Mouse (Mus musculus) hindbrain, embryonic 12.5 days (tissue): ENCODE measurements around the gene Gemin8. TPM values are rescaled to one million over a fixed set of nuclear protein-coding genes. Genes with fewer than 3 reads are reported as not detected.

ENCODE experiments used
- ATAC-seq: fragments of 200-750 bp; cut with Nextera tagmentation; 2 replicates; pipeline ENCODE4 v1.8.0; 2017; ENCODE audit warnings: moderate TSS enrichment; ENCODE audit not compliant: low FRiP score
- H3K27ac ChIP-seq: fragments of 300-500 bp; sonication (generic); 2 replicates; pipeline ENCODE4 v1.5.1; 2016; ENCODE audit warnings: mild to moderate bottlenecking
- H3K27me3 ChIP-seq: fragments of 300-500 bp; sonication (generic); 2 replicates; pipeline ENCODE4 v1.6.1; 2016; ENCODE audit warnings: mild to moderate bottlenecking
- H3K36me3 ChIP-seq: fragments of 300-500 bp; sonication (generic); 2 replicates; pipeline ENCODE4 v1.6.1; 2016; ENCODE audit warnings: mild to moderate bottlenecking
- H3K4me1 ChIP-seq: fragments of 300-500 bp; sonication (generic); 2 replicates; pipeline ENCODE4 v1.6.1; 2016
- H3K4me2 ChIP-seq: fragments of 300-500 bp; sonication (generic); replicated peaks from 2 replicates; pipeline ENCODE4 v1.6.1; 2016; ENCODE audit warnings: mild to moderate bottlenecking
- H3K4me3 ChIP-seq: fragments of 300-500 bp; sonication (generic); 2 replicates; pipeline ENCODE4 v1.5.1; 2016; ENCODE audit warnings: mild to moderate bottlenecking
- H3K9ac ChIP-seq: fragments of 300-500 bp; sonication (generic); 2 replicates; pipeline ENCODE4 v1.6.1; 2016; ENCODE audit warnings: mild to moderate bottlenecking, moderate library complexity
- H3K9me3 ChIP-seq: fragments of 300-500 bp; sonication (generic); replicated peaks from 2 replicates; pipeline ENCODE4 v1.6.1; 2016; ENCODE audit warnings: mild to moderate bottlenecking
- WGBS: fragments of 180-500 bp; shearing (Covaris S2); methylation state at CpG from one replicate; pipeline ENCODE4 v1.1.7; 2016; 5-methylcytosine and 5-hydroxymethylcytosine counted together
- polyA plus RNA-seq: library from polyadenylated mRNA; unstranded; fragments of >200 nt; fragmentation: Nextera tagmentation; extraction: Ambion mirVana; gene quantifications from 2 replicates; pipeline ENCODE4 v1.2.1, GENCODE M21; 2016

The Gemin8 gene
- polyA plus RNA-seq: 10.4 and 11.7 TPM in 2 replicates

GRCm38 (mm10) chrX:166169892-166170799 is at the start of gene Gemin8:
Gemin8 (plus strand) TSS chrX:166170454.
- peak; percentile 96 for ATAC-seq
- Histone ChIP-seq H3K9me3 (no peaks in the 10 kb centered on the region), H3K4me1 (peaks cover 8% of the 10 kb centered on the region), H3K4me3 (peak within 1 kb of the TSS; percentile 44), H3K4me2 (peak within 1 kb of the TSS; percentile 51), H3K27ac (peak within 1 kb of the TSS; percentile 79), H3K9ac (peak within 1 kb of the TSS; percentile 47), H3K27me3 (0 out of 2 replicates have a peak, but pooled peaks cover 2% of the 10 kb centered on the region), H3K36me3 (no peaks in the 10 kb centered on the region)
- WGBS: 19% methylated on average over 30 of the region's 31 CpGs

GRCm38 (mm10) chrX:166147158-166147846 is 23.0 kb upstream of the Gemin8 start:
- peak; percentile 52; the same call in 1 of the 2 replicates for ATAC-seq
- 54% methylated on average over 15 of the region's 15 CpGs for WGBS
- H3K27me3 ChIP-seq: no peaks in the 10 kb centered on the region; the same call in 1 of the 2 replicates
- no peak overlapping the region for H3K27ac ChIP-seq
- no peak overlapping the region for H3K9ac ChIP-seq
- H3K9me3 ChIP-seq: no peaks in the 10 kb centered on the region
- H3K4me1 ChIP-seq: no peaks in the 10 kb centered on the region
- no peak overlapping the region for H3K4me2 ChIP-seq
- H3K36me3 ChIP-seq: no peaks in the 10 kb centered on the region
- H3K4me3 ChIP-seq: no peak overlapping the region

GRCm38 (mm10) chrX:166162773-166163172 is 7.5 kb upstream of the Gemin8 start:
- Histone ChIP-seq H3K27me3 (no peaks in the 10 kb centered on the region), H3K4me1 (no peaks in the 10 kb centered on the region), H3K9ac (no peak overlapping the region), H3K27ac (no peak overlapping the region), H3K4me2 (no peak overlapping the region), H3K4me3 (no peak overlapping the region), H3K36me3 (no peaks in the 10 kb centered on the region), H3K9me3 (no peaks in the 10 kb centered on the region)
- no peak for ATAC-seq
- 63% methylated on average over 4 of the region's 4 CpGs for WGBS

DNA sequence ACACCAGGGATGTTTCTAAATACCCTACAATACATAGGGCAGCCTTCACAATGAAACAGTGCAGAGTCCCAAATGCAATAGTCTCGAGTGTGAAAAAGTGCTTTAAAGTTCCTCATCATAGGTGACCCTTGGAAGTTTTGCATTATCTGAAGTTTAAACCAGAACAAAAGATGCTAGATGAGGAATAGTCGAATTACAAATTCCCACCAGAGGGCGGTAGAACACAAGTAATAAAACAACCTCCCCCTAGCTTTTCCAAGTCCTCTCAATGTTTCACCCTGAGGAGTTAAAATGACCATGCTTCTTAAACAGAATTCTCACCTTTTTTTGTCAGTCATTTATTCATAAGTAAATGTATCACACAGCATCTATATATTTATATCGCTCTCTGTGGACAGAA is 2.9 kb upstream of the Gemin8 start:
- Histone ChIP-seq H3K4me3 (no peak overlapping the region), H3K36me3 (no peaks in the 10 kb centered on the region), H3K9ac (no peak overlapping the region), H3K9me3 (no peaks in the 10 kb centered on the region), H3K4me2 (no peak overlapping the region), H3K4me1 (peaks cover 3% of the 10 kb centered on the region; the same call in 1 of the 2 replicates), H3K27me3 (0 out of 2 replicates have a peak, but pooled peaks cover 2% of the 10 kb centered on the region), H3K27ac (no peak overlapping the region)
- ATAC-seq: no peak
- WGBS: 6% methylated on average over 4 of the region's 4 CpGs

DNA sequence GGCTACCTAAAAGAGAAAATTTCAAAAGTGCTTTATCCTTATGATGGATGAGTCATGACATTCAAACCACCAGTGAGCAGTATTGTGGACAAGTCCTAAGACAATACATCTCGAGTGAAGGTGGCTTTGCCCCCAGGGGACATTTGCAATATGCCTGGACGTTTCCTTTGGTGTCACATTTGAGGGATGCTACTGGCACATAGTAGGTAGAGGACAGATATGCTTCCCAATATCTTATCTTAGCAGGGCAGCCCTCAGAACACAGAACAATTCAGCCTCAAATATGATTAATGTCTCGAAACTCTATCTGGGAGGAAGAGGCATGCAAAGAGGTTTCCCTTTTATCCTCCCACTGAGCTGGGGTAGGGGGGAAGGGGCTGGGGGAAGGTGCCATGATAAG is 2.3 kb upstream of the Gemin8 start:
- 61% methylated on average over 3 of the region's 3 CpGs for WGBS
- Histone ChIP-seq H3K36me3 (no peaks in the 10 kb centered on the region), H3K9me3 (no peaks in the 10 kb centered on the region), H3K27me3 (0 out of 2 replicates have a peak, but pooled peaks cover 2% of the 10 kb centered on the region), H3K4me1 (peaks cover 8% of the 10 kb centered on the region), H3K27ac (no peak overlapping the region), H3K4me3 (no peak overlapping the region), H3K9ac (no peak overlapping the region), H3K4me2 (no peak overlapping the region)
- no peak for ATAC-seq

- Histone ChIP-seq H3K27ac (peak overlapping the region; percentile 79), H3K4me2 (peak overlapping the region; percentile 51), H3K9me3 (no peaks in the 10 kb centered on the region), H3K36me3 (no peaks in the 10 kb centered on the region), H3K4me1 (peaks cover 8% of the 10 kb centered on the region), H3K9ac (peak overlapping the region; percentile 47), H3K4me3 (peak overlapping the region; percentile 44), H3K27me3 (0 out of 2 replicates have a peak, but pooled peaks cover 2% of the 10 kb centered on the region)
- WGBS: 30% methylated on average over 9 of the region's 9 CpGs
- no peak; the same call in 1 of the 2 replicates for ATAC-seq
These were observed 815 bp downstream of the Gemin8 start for GRCm38 (mm10) chrX:166170800-166171738.

GRCm38 (mm10) chrX:166172041-166172440 is 1.8 kb downstream of the Gemin8 start:
- Histone ChIP-seq H3K36me3 (no peaks in the 10 kb centered on the region), H3K4me2 (no peak overlapping the region), H3K27ac (no peak overlapping the region)

GRCm38 (mm10) chrX:166172661-166173060 is 2.4 kb downstream of the Gemin8 start:
- Histone ChIP-seq H3K27ac (no peak overlapping the region), H3K9me3 (no peaks in the 10 kb centered on the region), H3K27me3 (0 out of 2 replicates have a peak, but pooled peaks cover 2% of the 10 kb centered on the region), H3K4me1 (peaks cover 8% of the 10 kb centered on the region), H3K36me3 (no peaks in the 10 kb centered on the region), H3K9ac (no peak overlapping the region), H3K4me3 (no peak overlapping the region), H3K4me2 (no peak overlapping the region)
- 73% methylated on average over 3 of the region's 3 CpGs for WGBS
- ATAC-seq: no peak

More at GRCm38 (mm10) chrX:166172041-166172440, 1.8 kb downstream of the Gemin8 start:
- 61% methylated on average over 4 of the region's 4 CpGs for WGBS
- Histone ChIP-seq H3K4me3 (no peak overlapping the region), H3K9me3 (no peaks in the 10 kb centered on the region), H3K9ac (no peak overlapping the region), H3K4me1 (peaks cover 8% of the 10 kb centered on the region), H3K27me3 (0 out of 2 replicates have a peak, but pooled peaks cover 2% of the 10 kb centered on the region)
- ATAC-seq: no peak

GRCm38 (mm10) chrX:166173796-166174195 is 3.5 kb downstream of the Gemin8 start:
- Histone ChIP-seq H3K27me3 (no peaks in the 10 kb centered on the region), H3K9ac (no peak overlapping the region), H3K4me3 (no peak overlapping the region), H3K9me3 (no peaks in the 10 kb centered on the region), H3K27ac (peak overlapping the region; percentile 60), H3K4me1 (peaks cover 8% of the 10 kb centered on the region), H3K4me2 (no peak overlapping the region), H3K36me3 (no peaks in the 10 kb centered on the region)
- ATAC-seq: peak; percentile 59
- 51% methylated on average over 7 of the region's 7 CpGs for WGBS

DNA sequence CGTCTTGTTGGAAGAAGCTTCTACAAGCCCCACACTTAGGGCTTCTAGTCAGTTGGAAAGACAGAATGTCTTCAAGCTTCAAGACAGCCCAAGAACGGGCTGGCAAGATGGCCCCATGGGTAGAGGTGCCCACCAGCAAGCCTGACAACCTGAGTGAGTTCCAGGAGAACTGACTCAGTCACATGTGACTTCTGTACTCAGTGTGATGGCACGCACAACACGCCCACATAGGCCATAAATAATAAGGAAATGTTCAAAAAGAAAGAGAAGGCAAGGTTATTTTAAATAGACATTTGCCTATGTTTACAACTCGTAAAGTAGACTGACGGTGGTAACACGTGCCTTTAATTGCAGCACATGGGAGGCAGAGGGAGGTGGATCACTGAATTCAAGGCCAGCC is 7.7 kb downstream of the Gemin8 start:
- no peak overlapping the region for H3K9ac ChIP-seq
- WGBS: 93% methylated on average over 7 of the region's 7 CpGs
- H3K27me3 ChIP-seq: no peaks in the 10 kb centered on the region; the same call in 1 of the 2 replicates
- H3K4me3 ChIP-seq: no peak overlapping the region
- no peaks in the 10 kb centered on the region; the same call in none of the 2 replicates for H3K4me1 ChIP-seq
- no peak overlapping the region for H3K4me2 ChIP-seq
- ATAC-seq: no peak
- H3K36me3 ChIP-seq: no peaks in the 10 kb centered on the region
- H3K9me3 ChIP-seq: no peaks in the 10 kb centered on the region
- no peak overlapping the region for H3K27ac ChIP-seq

GRCm38 (mm10) chrX:166183094-166183493 is 12.8 kb downstream of the Gemin8 start:
- H3K27ac ChIP-seq: no peak overlapping the region
- no peaks in the 10 kb centered on the region for H3K9me3 ChIP-seq
- no peaks in the 10 kb centered on the region for H3K36me3 ChIP-seq
- H3K4me3 ChIP-seq: no peak overlapping the region
- H3K9ac ChIP-seq: no peak overlapping the region
- H3K27me3 ChIP-seq: peaks cover under 1% of the 10 kb centered on the region; the same call in 1 of the 2 replicates
- 83% methylated on average over 3 of the region's 3 CpGs for WGBS
- no peak overlapping the region for H3K4me2 ChIP-seq
- no peaks in the 10 kb centered on the region for H3K4me1 ChIP-seq
- no peak for ATAC-seq
